Mouse (Mus musculus) heart, embryonic 10.5 days (tissue): ENCODE data around the gene Tmem117. TPM values are rescaled to one million over a fixed set of nuclear protein-coding genes. Genes with fewer than 3 reads are reported as not detected.

Source experiments
- DNase-seq: peaks from one replicate; pipeline ENCODE4 v3.0.0-alpha.2; 2017; ENCODE audit warnings: low spot score
- H3K27ac ChIP-seq: fragments of 300-500 bp; sonication (generic); 2 replicates; pipeline ENCODE4 v1.5.1; 2016; ENCODE audit warnings: mild to moderate bottlenecking
- H3K27me3 ChIP-seq: fragments of 300-500 bp; sonication (generic); 2 replicates; pipeline ENCODE4 v1.6.1; 2016; ENCODE audit warnings: mild to moderate bottlenecking; ENCODE audit not compliant: poor library complexity, insufficient read depth, severe bottlenecking
- H3K36me3 ChIP-seq: fragments of 300-500 bp; sonication (generic); 2 replicates; pipeline ENCODE4 v1.6.1; 2016; ENCODE audit warnings: mild to moderate bottlenecking, moderate library complexity
- H3K4me1 ChIP-seq: fragments of 300-500 bp; sonication (generic); 2 replicates; pipeline ENCODE4 v1.6.1; 2016; ENCODE audit warnings: mild to moderate bottlenecking
- H3K4me3 ChIP-seq: fragments of 300-500 bp; sonication (generic); 2 replicates; pipeline ENCODE4 v1.5.1; 2016; ENCODE audit warnings: mild to moderate bottlenecking, moderate library complexity
- H3K9me3 ChIP-seq: fragments of 300-500 bp; sonication (generic); 2 replicates; pipeline ENCODE4 v1.6.1; 2016; ENCODE audit warnings: mild to moderate bottlenecking, moderate library complexity
- WGBS: fragments of 180-500 bp; shearing (Covaris S2); methylation state at CpG from one replicate; pipeline ENCODE4 v1.1.7; 2016; 5-methylcytosine and 5-hydroxymethylcytosine counted together
- polyA plus RNA-seq: library from polyadenylated mRNA; unstranded; fragments of >200 nt; fragmentation: Nextera tagmentation; extraction: Ambion mirVana; gene quantifications from 2 replicates; pipeline ENCODE4 v1.2.1, GENCODE M21; 2016

Tmem117 gene
- polyA plus RNA-seq, 1 experiment from 2014 or later: 0.73 TPM

- Histone ChIP-seq H3K4me1 (no peaks in the 10 kb centered on the region), H3K36me3 (no peaks in the 10 kb centered on the region), H3K27me3 (no peaks in the 10 kb centered on the region), H3K4me3 (no peak overlapping the region), H3K9me3 (no peaks in the 10 kb centered on the region), H3K27ac (no peak overlapping the region)
- 78% methylated on average over 5 of the region's 5 CpGs for WGBS
- DNase-seq: no peak
Observed at GRCm38 (mm10) chr15:94689195-94689883, 60.3 kb downstream of the Tmem117 start.

- Histone ChIP-seq H3K27me3 (no peaks in the 10 kb centered on the region), H3K4me3 (no peak overlapping the region), H3K27ac (no peak overlapping the region), H3K4me1 (no peaks in the 10 kb centered on the region), H3K36me3 (no peaks in the 10 kb centered on the region), H3K9me3 (no peaks in the 10 kb centered on the region)
- WGBS: 70% methylated on average over 6 of the region's 6 CpGs
- no peak for DNase-seq
Observed at GRCm38 (mm10) chr15:94689884-94690231, 60.8 kb downstream of the Tmem117 start.

GRCm38 (mm10) chr15:94722759-94723158 is 93.7 kb downstream of the Tmem117 start:
- no peak for DNase-seq
- Histone ChIP-seq H3K27me3 (no peaks in the 10 kb centered on the region), H3K9me3 (no peaks in the 10 kb centered on the region), H3K27ac (no peak overlapping the region), H3K36me3 (no peaks in the 10 kb centered on the region), H3K4me3 (no peak overlapping the region), H3K4me1 (0 out of 2 replicates have a peak, but pooled peaks cover 3% of the 10 kb centered on the region)
- WGBS: 29% methylated on average over 5 of the region's 5 CpGs

- no peak overlapping the region for H3K4me3 ChIP-seq
- no peaks in the 10 kb centered on the region for H3K4me1 ChIP-seq
- H3K36me3 ChIP-seq: no peaks in the 10 kb centered on the region
- 81% methylated on average over 4 of the region's 4 CpGs for WGBS
- H3K27ac ChIP-seq: no peak overlapping the region
- H3K9me3 ChIP-seq: no peaks in the 10 kb centered on the region
- no peaks in the 10 kb centered on the region for H3K27me3 ChIP-seq
- DNase-seq: no peak
Observed at GRCm38 (mm10) chr15:94732104-94732503, 103.1 kb downstream of the Tmem117 start.

- DNase-seq: no peak
- WGBS: 26% methylated on average over 4 of the region's 4 CpGs
- H3K4me3 ChIP-seq: no peak overlapping the region
Observed at GRCm38 (mm10) chr15:94769227-94769626, 140.2 kb downstream of the Tmem117 start.

GRCm38 (mm10) chr15:94770832-94771578 is 142.0 kb downstream of the Tmem117 start:
- 78% methylated on average over 7 of the region's 7 CpGs for WGBS

More at GRCm38 (mm10) chr15:94769227-94769626, 140.2 kb downstream of the Tmem117 start:
- Histone ChIP-seq H3K36me3 (no peaks in the 10 kb centered on the region), H3K4me1 (no peaks in the 10 kb centered on the region), H3K27me3 (no peaks in the 10 kb centered on the region), H3K27ac (no peak overlapping the region), H3K9me3 (no peaks in the 10 kb centered on the region)

GRCm38 (mm10) chr15:94771691-94772090 is 142.7 kb downstream of the Tmem117 start:
- Histone ChIP-seq H3K9me3 (no peaks in the 10 kb centered on the region), H3K27me3 (no peaks in the 10 kb centered on the region), H3K36me3 (no peaks in the 10 kb centered on the region), H3K27ac (no peak overlapping the region), H3K4me1 (no peaks in the 10 kb centered on the region), H3K4me3 (no peak overlapping the region)
- no peak for DNase-seq
- 90% methylated on average over 19 of the region's 19 CpGs for WGBS

More at GRCm38 (mm10) chr15:94770832-94771578, 142.0 kb downstream of the Tmem117 start:
- no peak for DNase-seq
- no peak overlapping the region for H3K4me3 ChIP-seq
- no peaks in the 10 kb centered on the region for H3K4me1 ChIP-seq
- H3K27ac ChIP-seq: no peak overlapping the region
- H3K36me3 ChIP-seq: no peaks in the 10 kb centered on the region
- no peaks in the 10 kb centered on the region for H3K9me3 ChIP-seq
- H3K27me3 ChIP-seq: no peaks in the 10 kb centered on the region

GRCm38 (mm10) chr15:94776119-94777069 is 147.4 kb downstream of the Tmem117 start:
- H3K9me3 ChIP-seq: no peaks in the 10 kb centered on the region
- no peaks in the 10 kb centered on the region for H3K36me3 ChIP-seq
- WGBS: 78% methylated on average over 17 of the region's 17 CpGs
- DNase-seq: no peak
- no peak overlapping the region for H3K27ac ChIP-seq
- no peaks in the 10 kb centered on the region for H3K27me3 ChIP-seq
- no peaks in the 10 kb centered on the region for H3K4me1 ChIP-seq
- no peak overlapping the region for H3K4me3 ChIP-seq

- no peaks in the 10 kb centered on the region for H3K36me3 ChIP-seq
- no peak for DNase-seq
- no peaks in the 10 kb centered on the region for H3K4me1 ChIP-seq
- H3K4me3 ChIP-seq: no peak overlapping the region
- H3K27me3 ChIP-seq: no peaks in the 10 kb centered on the region
- WGBS: 88% methylated on average over 1 of the region's 1 CpGs
- H3K9me3 ChIP-seq: no peaks in the 10 kb centered on the region
- no peak overlapping the region for H3K27ac ChIP-seq
Observed at GRCm38 (mm10) chr15:94781556-94781955, 152.5 kb downstream of the Tmem117 start.

GRCm38 (mm10) chr15:94793455-94793854 is 164.4 kb downstream of the Tmem117 start:
- no peak overlapping the region for H3K4me3 ChIP-seq
- 88% methylated on average over 8 of the region's 8 CpGs for WGBS
- no peak overlapping the region for H3K27ac ChIP-seq
- H3K9me3 ChIP-seq: no peaks in the 10 kb centered on the region
- no peaks in the 10 kb centered on the region for H3K36me3 ChIP-seq
- peaks cover 11% of the 10 kb centered on the region for H3K27me3 ChIP-seq
- H3K4me1 ChIP-seq: no peaks in the 10 kb centered on the region
- no peak for DNase-seq

GRCm38 (mm10) chr15:94795484-94795883 is 166.5 kb downstream of the Tmem117 start:
- peaks cover 28% of the 10 kb centered on the region for H3K27me3 ChIP-seq
- H3K4me3 ChIP-seq: no peak overlapping the region
- H3K36me3 ChIP-seq: no peaks in the 10 kb centered on the region
- no peaks in the 10 kb centered on the region for H3K9me3 ChIP-seq
- no peaks in the 10 kb centered on the region for H3K4me1 ChIP-seq
- WGBS: 75% methylated on average over 4 of the region's 4 CpGs
- no peak for DNase-seq
- no peak overlapping the region for H3K27ac ChIP-seq

GRCm38 (mm10) chr15:94798236-94798635 is 169.2 kb downstream of the Tmem117 start:
- WGBS: 29% methylated on average over 3 of the region's 3 CpGs
- H3K4me1 ChIP-seq: no peaks in the 10 kb centered on the region; the same call in 1 of the 2 replicates
- no peak overlapping the region for H3K4me3 ChIP-seq
- H3K36me3 ChIP-seq: no peaks in the 10 kb centered on the region
- H3K27me3 ChIP-seq: peaks cover 53% of the 10 kb centered on the region
- DNase-seq: no peak
- no peak overlapping the region for H3K27ac ChIP-seq
- no peaks in the 10 kb centered on the region for H3K9me3 ChIP-seq
